Mouse (Mus musculus) myocyte (in vitro differentiated cells): ENCODE data around the gene Vdac2.

Experiments
- MYOD1 ChIP-seq, 3 experiments: IDR thresholded peaks; one replicate each; pipeline ENCODE4 v1.6.1; 2011; ENCODE audit warnings: control low read depth in 2 of 3, low read depth in 2 of 3, mild to moderate bottlenecking in 2 of 3, moderate library complexity in 1 of 3; ENCODE audit not compliant: insufficient read length in 2 of 3, control insufficient read depth in 1 of 3
- POLR2A ChIP-seq: IDR thresholded peaks from one replicate; pipeline ENCODE4 v1.6.1; 2011; ENCODE audit warnings: low read depth, mild to moderate bottlenecking, control low read depth, moderate library complexity; ENCODE audit not compliant: insufficient read length
- TCF12 ChIP-seq: IDR thresholded peaks from one replicate; pipeline ENCODE4 v1.6.1; 2011; ENCODE audit warnings: mild to moderate bottlenecking, control low read depth; ENCODE audit not compliant: poor library complexity, insufficient read depth, severe bottlenecking
- TCF3 ChIP-seq: IDR thresholded peaks from one replicate; pipeline ENCODE4 v1.6.1; 2011; ENCODE audit warnings: low read depth, control low read depth; ENCODE audit not compliant: insufficient read length

- TF ChIP-seq POLR2A, result no peak
- TF ChIP-seq MYOD1 (IDR thresholded peaks at IDR 0.05; ENCODE audit: control insufficient read depth in 1 of 3, insufficient read length in 2 of 3, low read depth in 2 of 3), result no peak
- TF ChIP-seq TCF12, result no peak
- TF ChIP-seq TCF3, result no peak
Observed at GRCm38 (mm10) chr14:21892341-21892659, 67.3 kb downstream of the Vdac2 start.
